Mouse (Mus musculus): Measurements from ENCODE around the gene Lypla2. TPM values are rescaled to one million over a fixed set of nuclear protein-coding genes. Genes with fewer than 3 reads are reported as not detected.
"Not testable (repeated sequence)": the region's sequence is repeated elsewhere in the genome, so short reads cannot be mapped to it uniquely, and the experiment has no call there.

The Lypla2 gene
- polyA plus RNA-seq, 1 experiment from 2014 or later, result 131 TPM

DNA sequence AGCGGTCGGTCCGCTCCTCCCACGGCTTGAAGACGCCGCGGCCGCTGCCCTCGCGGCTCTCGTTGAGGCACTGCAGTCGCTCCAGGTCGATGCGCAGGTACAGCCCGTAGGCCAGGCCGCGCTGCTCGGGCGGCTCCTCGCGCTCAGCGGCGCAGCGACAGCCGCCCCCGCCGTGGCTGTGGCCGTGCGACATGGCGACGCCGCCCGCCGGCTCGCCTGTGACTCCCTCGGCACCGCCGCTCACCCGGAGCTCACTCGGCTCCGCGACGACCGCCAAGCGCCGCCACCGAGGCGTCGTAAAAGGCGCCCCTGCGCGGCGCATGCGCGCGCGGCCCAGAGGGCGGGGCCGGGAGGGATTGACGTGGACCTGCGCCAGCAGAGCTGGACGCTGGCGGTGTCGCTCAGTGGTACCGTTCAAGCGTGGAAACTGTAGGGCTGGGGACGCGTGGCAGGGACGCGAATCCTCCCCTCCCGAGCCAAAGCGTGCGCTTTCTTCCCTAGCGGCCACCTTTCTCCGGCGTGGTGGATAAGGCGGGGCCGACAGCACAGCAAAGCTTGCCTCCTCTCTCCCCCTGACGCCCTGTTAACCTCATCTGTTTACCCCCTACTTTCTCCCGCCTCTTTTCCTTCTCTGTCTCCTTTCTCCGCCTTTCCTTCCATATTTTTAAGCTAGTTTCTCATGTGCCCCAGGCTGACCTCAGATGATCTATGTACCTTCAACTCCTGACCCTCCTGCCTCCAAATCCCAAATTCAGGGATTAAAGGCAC lies 14.7 kb upstream of the Lypla2 start, which contains the start of gene Pithd1:
Gene Pithd1, minus strand, starts transcription at position 322 of the 768 bp plus-strand sequence.
- Histone ChIP-seq H3K36me3 (peaks cover 31% of the 10 kb centered on the region), H3K9me3 (replicated peaks) (no peaks in the 10 kb centered on the region), H3K27me3 (no peaks in the 10 kb centered on the region), H3K4me2 (peak within 1 kb of the TSS; percentile 71), H3K4me1 (peaks cover 28% of the 10 kb centered on the region), H3K9ac (peak within 1 kb of the TSS; percentile 99), H3K27ac (peak within 1 kb of the TSS; percentile 95), H3K4me3 (replicated peaks) (peak within 1 kb of the TSS; percentile 97)
- ATAC-seq (replicated peaks; ENCODE audit: low FRiP score), result peak; percentile 91
- WGBS, result under 1% methylated on average over 81 of the region's 81 CpGs

DNA sequence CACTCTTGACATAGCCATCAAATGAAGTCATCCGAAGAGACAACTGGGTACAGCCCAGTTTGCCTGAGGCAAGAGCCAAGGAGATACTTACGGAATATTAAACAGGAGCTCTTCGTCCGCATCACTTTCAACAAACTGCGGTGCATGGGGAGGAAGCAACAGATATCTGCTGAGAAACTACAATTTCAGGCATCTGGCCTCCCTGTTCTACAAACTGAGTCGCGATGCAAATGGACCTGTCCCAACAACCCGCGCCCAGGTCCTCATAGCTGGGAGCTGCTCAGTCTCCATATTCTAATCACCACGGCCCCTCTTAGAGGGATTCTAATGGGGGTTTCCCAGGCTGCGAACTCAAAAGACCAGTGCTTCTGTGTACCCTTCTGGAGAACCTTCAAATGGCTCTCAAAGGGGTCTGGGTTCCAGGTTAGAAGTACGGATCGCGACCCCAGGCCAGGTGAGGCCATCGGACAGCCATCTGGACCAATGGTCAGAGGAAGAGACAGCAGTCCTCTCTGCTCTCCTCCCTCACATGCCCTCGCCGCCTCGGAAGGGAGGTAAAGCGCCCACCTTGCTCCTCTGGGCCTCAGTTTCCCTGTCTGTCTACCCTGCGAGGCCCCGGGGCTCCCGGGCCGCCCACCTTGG lies 14.0 kb upstream of the Lypla2 start:
- Histone ChIP-seq H3K36me3 (peaks cover 38% of the 10 kb centered on the region), H3K4me1 (peaks cover 28% of the 10 kb centered on the region), H3K4me3 (replicated peaks) (peak overlapping the region; percentile 97), H3K4me2 (peak overlapping the region; percentile 71), H3K9me3 (replicated peaks) (no peaks in the 10 kb centered on the region), H3K9ac (peak overlapping the region; percentile 99), H3K27ac (peak overlapping the region; percentile 95), H3K27me3 (no peaks in the 10 kb centered on the region)
- no peak; the same call in none of the 2 replicates for ATAC-seq (replicated peaks; ENCODE audit: low FRiP score)
- 7% methylated on average over 23 of the region's 23 CpGs for WGBS

DNA sequence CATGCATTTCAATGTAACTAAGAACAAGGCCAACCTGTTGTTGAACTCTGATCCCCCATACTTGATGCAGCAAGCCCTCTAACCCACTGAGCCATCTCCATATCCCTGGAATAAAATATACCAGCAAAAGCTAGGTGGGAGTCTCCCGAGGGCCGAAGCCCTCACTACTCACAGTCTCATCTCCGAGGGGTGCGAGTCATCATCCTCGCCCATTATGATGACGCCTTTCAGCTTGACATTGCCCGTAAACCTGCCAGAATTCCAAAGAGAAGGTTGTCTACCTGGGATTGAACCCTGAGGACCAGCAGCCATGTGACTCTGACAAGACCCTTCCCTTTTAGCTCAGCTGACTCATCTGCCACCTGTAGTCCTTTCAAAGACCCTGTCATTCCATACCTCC lies 13.3 kb upstream of the Lypla2 start:
- Histone ChIP-seq H3K4me1 (peaks cover 28% of the 10 kb centered on the region), H3K27ac (no peak overlapping the region), H3K4me3 (replicated peaks) (peak overlapping the region; percentile 97), H3K9me3 (replicated peaks) (no peaks in the 10 kb centered on the region), H3K9ac (peak overlapping the region; percentile 99), H3K4me2 (peak overlapping the region; percentile 71), H3K36me3 (peaks cover 44% of the 10 kb centered on the region), H3K27me3 (no peaks in the 10 kb centered on the region)
- 85% methylated on average over 7 of the region's 7 CpGs for WGBS
- no peak for ATAC-seq (replicated peaks; ENCODE audit: low FRiP score)

DNA sequence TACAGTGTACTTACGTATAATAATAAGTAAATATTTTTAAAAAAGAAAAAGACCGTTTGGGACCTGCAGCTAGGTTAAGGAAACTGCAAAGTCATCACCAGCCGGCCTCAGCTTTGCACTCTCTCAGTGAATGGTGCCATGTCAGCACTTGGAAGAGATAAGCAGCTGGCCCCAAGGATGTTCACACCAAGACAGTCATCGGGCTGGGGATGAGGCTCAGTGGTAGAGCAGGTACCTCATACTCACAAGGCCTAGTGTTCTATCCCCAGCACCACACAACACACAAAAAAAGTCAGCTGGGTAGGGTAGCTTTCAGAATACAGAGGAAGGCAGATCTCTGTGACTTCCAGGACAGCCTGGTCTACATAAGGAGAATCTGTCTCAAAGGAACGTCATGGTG lies 12.8 kb upstream of the Lypla2 start:
- peaks cover 28% of the 10 kb centered on the region for H3K4me1 ChIP-seq
- no peak overlapping the region for H3K27ac ChIP-seq
- no peak overlapping the region for H3K4me2 ChIP-seq
- no peaks in the 10 kb centered on the region for H3K9me3 ChIP-seq (replicated peaks)
- 0 out of 2 replicates have a peak overlapping the region, but pooled peaks have one; percentile 97 for H3K4me3 ChIP-seq (replicated peaks)
- ATAC-seq (replicated peaks; ENCODE audit: low FRiP score), result no peak
- WGBS, result 92% methylated on average over 5 of the region's 5 CpGs
- peaks cover 48% of the 10 kb centered on the region for H3K36me3 ChIP-seq
- H3K27me3 ChIP-seq, result no peaks in the 10 kb centered on the region
- no peak overlapping the region for H3K9ac ChIP-seq

DNA sequence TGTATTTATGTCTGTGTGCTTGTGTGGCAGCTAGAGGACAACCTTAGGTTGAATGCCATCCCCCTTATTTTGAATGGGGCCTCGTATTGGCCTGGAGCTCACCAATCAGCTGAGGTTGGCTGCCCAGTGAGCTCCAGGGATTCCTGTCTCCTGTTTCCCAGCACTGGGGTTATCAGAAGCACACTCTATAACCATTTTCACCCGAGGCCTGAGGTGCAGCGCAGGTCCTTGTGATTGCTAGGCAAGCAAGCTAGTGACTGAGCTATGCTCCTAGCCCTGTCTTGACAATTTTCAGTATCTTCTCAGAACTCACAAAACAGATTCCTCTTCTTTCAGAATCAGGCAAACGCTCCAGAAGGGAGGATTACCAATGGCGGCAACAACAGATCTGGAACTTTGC lies 12.1 kb upstream of the Lypla2 start:
- Histone ChIP-seq H3K9ac (no peak overlapping the region), H3K4me1 (peaks cover 28% of the 10 kb centered on the region), H3K9me3 (replicated peaks) (no peaks in the 10 kb centered on the region), H3K27me3 (no peaks in the 10 kb centered on the region), H3K27ac (no peak overlapping the region), H3K4me2 (no peak overlapping the region), H3K4me3 (replicated peaks) (no peak overlapping the region), H3K36me3 (peaks cover 48% of the 10 kb centered on the region)
- WGBS, result 88% methylated on average over 5 of the region's 5 CpGs
- ATAC-seq (replicated peaks; ENCODE audit: low FRiP score), result no peak

DNA sequence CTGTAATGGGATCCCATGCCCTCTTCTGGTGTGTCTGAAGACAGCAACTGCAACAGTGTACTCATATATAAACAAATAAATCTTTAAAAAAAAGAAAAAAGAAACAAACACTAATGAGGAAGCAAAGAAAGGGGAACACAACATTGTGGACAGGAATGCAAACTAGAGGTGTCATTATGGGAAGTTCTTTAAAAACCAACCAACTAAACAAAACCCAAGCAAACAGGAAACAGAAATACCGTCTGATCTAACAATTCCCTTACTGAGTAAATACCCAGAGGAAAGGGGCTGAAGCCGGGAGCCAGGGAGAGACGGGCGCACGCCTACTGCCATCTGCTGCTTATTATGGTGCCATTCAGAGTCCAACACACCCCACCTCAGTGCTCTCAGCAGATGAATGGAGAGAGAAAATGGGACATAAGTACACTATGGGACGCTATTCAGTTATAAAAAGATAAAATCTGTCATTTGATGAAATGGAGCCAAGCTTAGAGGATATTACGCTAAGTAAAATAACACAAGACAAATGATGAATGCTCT lies 9.2 kb upstream of the Lypla2 start:
- H3K4me2 ChIP-seq, result no peak overlapping the region
- 85% methylated on average over 7 of the region's 7 CpGs for WGBS
- ATAC-seq (replicated peaks; ENCODE audit: low FRiP score), result no peak
- H3K9ac ChIP-seq, result no peak overlapping the region
- H3K27ac ChIP-seq, result no peak overlapping the region
- no peaks in the 10 kb centered on the region for H3K9me3 ChIP-seq (replicated peaks)
- H3K4me1 ChIP-seq, result peaks cover 19% of the 10 kb centered on the region
- no peaks in the 10 kb centered on the region for H3K27me3 ChIP-seq
- no peak overlapping the region for H3K4me3 ChIP-seq (replicated peaks)
- peaks cover 70% of the 10 kb centered on the region for H3K36me3 ChIP-seq

DNA sequence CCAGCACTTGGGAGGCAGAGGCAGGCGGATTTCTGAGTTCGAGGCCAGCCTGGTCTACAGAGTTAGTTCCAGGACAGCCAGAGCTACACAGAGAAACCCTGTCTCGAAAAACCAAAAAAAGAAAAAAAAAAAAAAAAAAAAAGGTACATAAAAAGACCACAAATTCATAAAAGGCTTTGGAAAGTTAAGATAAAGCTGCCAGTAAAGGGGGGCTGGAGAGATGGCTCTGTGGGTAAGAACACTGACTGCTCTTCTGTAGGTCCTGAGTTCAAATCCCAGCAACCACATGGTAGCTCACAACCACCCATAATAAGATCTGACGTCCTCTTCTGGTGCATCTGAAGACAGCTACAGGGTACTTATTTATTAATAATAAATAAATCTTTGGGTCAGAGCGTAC lies 7.8 kb upstream of the Lypla2 start:
- H3K4me3 ChIP-seq (replicated peaks); H3K9me3 ChIP-seq (replicated peaks); H3K9ac ChIP-seq; H3K27ac ChIP-seq; H3K4me1 ChIP-seq; H3K4me2 ChIP-seq; ATAC-seq (replicated peaks; ENCODE audit: low FRiP score); H3K27me3 ChIP-seq: not testable (repeated sequence)
- 92% methylated on average over 5 of the region's 5 CpGs for WGBS
- peaks cover 81% of the 10 kb centered on the region for H3K36me3 ChIP-seq

DNA sequence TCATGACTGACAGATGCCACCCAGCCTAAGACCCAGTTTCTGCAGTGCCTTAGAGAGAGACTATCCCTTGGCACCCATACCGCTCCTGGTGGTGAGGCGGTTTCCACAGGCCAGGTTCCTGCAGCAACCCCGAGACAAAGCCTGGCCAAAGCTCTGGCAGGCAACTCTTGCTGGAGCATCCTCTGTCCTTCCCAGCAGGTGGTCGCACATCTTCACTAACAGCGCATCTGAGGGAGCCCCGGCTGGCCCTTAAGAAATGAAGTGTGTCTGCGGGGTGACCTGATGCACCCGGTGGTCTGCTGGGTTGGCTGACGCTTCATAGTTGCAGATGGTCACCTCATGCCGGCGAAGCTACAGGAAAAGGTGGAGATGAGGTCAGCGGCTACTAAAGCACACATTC lies 3.7 kb upstream of the Lypla2 start:
- Histone ChIP-seq H3K9ac (no peak overlapping the region), H3K27me3 (no peaks in the 10 kb centered on the region), H3K4me1 (peaks cover 16% of the 10 kb centered on the region), H3K4me2 (no peak overlapping the region), H3K27ac (no peak overlapping the region), H3K4me3 (replicated peaks) (no peak overlapping the region), H3K36me3 (peaks cover 54% of the 10 kb centered on the region), H3K9me3 (replicated peaks) (no peaks in the 10 kb centered on the region)
- ATAC-seq (replicated peaks; ENCODE audit: low FRiP score), result no peak
- 94% methylated on average over 12 of the region's 12 CpGs for WGBS

DNA sequence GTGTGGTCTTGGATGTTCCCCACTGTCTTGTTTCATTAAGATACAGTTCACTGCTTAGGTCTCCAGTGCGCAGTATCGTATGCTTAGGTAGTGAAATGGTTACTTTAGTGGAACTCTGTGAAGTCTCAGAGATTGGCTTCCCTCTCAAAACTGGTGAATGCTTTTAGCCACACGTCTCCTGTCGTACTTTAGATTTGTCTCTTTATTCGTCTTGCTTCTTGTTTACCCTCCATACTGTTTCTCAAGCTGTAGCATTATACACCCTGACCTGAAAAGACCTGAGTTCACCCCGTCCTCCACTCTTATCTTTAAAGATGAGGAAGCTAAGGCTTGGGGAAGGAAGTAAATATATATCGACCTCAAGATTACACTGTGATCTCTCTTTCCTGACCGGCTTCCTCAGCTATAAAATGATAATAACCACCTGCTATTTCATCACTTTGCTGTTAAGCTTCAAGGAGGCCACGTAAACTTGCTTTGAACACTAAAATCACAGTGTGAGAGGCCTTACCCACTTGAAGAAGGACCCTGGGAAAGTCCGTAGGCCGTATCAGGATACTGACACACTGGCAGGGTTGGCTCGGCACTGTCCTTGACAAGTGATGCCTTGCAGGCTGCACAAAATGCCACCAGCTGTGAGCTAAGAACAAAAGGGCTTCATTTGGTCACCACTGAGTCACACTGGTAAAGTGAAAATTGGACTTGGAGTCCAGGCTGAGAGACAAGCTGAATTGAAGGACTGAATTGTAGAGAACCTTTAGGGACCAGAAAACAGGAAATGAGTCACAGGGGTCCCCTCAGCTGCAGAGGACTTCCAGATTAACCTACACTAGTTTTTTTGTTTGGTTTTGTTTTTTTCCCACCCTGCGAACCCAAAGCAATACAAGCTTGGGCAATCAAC lies 735 bp upstream of the Lypla2 start:
- peak overlapping the region; percentile 83; the same call in 1 of the 2 replicates for H3K27ac ChIP-seq
- peak overlapping the region; percentile 89 for H3K4me2 ChIP-seq
- peaks cover 22% of the 10 kb centered on the region for H3K4me1 ChIP-seq
- WGBS, result 64% methylated on average over 13 of the region's 13 CpGs
- peak overlapping the region; percentile 97; the same call in 1 of the 2 replicates for H3K9ac ChIP-seq
- peak overlapping the region; percentile 99 for H3K4me3 ChIP-seq (replicated peaks)
- ATAC-seq (replicated peaks; ENCODE audit: low FRiP score), result no peak
- peaks cover 60% of the 10 kb centered on the region for H3K36me3 ChIP-seq
- no peaks in the 10 kb centered on the region for H3K9me3 ChIP-seq (replicated peaks)
- H3K27me3 ChIP-seq, result no peaks in the 10 kb centered on the region

DNA sequence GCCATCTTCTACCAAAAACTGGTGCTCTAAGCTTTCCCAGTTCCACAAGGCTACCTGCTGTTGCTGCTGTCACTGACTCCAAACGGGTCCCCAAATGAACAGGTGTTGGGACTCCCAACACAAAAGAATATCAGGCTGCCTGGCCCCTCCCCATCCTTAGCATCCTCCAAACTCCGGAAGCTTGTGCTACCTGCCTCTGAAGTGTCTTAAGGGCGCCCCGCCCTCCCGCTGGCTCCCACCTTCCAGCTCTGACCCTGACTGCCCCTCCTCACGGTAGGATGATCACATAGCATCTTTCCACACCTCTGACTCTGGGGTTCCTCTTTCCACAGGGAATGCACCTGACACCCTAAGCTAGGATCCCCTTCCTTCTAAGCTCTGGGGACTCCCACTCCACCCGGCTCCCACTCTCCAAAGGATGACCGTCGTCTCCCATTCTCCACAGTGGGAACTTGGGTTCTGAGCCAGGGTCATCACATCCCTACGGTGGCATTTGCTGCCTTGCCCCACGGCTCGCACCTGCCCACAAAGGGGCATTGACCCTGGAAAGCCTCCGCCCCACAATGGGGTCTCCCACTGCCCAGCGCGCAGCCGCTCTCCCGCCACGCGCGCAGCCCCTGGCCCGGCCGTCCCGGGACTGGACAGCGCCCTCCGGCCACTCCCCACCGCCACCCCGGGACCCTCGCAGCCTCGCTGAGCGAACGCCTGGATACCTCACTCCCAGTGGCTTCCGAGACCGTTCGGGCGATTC lies 446 bp downstream of the Lypla2 start:
- peak overlapping the region; percentile 83 for H3K27ac ChIP-seq
- WGBS, result under 1% methylated on average over 35 of the region's 35 CpGs
- H3K4me2 ChIP-seq, result peak overlapping the region; percentile 89
- ATAC-seq (replicated peaks; ENCODE audit: low FRiP score), result no peak
- H3K9ac ChIP-seq, result peak overlapping the region; percentile 97
- H3K4me1 ChIP-seq, result peaks cover 22% of the 10 kb centered on the region
- no peaks in the 10 kb centered on the region for H3K9me3 ChIP-seq (replicated peaks)
- peak overlapping the region; percentile 99 for H3K4me3 ChIP-seq (replicated peaks)
- no peaks in the 10 kb centered on the region for H3K27me3 ChIP-seq
- H3K36me3 ChIP-seq, result peaks cover 66% of the 10 kb centered on the region

DNA sequence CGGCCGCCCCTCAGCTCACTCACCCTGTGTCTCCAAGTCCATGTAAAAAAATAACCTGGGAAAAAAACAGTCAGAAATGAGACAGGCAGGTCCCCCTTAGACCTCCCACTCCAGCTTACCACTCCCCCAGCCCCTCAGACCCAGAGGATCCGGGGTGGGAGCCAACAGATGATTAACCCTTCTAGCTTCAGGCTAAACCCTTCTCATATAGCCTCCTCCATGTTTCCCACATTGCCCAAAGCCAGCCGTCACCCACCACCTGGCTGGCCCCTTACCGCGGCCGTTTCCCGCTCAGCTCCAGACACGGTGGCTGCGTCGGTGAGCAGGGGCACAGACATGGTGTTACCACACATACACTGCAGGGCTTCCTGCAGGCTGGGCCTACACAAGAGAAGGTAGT lies 1.8 kb downstream of the Lypla2 start:
- peaks cover 64% of the 10 kb centered on the region for H3K36me3 ChIP-seq
- H3K27ac ChIP-seq, result no peak overlapping the region
- peaks cover 22% of the 10 kb centered on the region for H3K4me1 ChIP-seq
- no peaks in the 10 kb centered on the region for H3K9me3 ChIP-seq (replicated peaks)
- no peak overlapping the region for H3K9ac ChIP-seq
- ATAC-seq (replicated peaks; ENCODE audit: low FRiP score), result no peak
- peak overlapping the region; percentile 99; the same call in 1 of the 2 replicates for H3K4me3 ChIP-seq (replicated peaks)
- H3K4me2 ChIP-seq, result peak overlapping the region; percentile 89; the same call in 1 of the 2 replicates
- no peaks in the 10 kb centered on the region for H3K27me3 ChIP-seq
- 82% methylated on average over 11 of the region's 11 CpGs for WGBS
